Mouse (Mus musculus): Measurements from ENCODE around the gene Cacna2d2.

GRCm38 (mm10) chr9:107493511-107493910 lies 94.1 kb downstream of the Cacna2d2 start:
- TF ChIP-seq POLR2A (IDR thresholded peaks at IDR 0.05; ENCODE audit: low read depth, low read length) (no peak), CTCF (IDR thresholded peaks at IDR 0.05; ENCODE audit: extremely low read depth, insufficient read length, insufficient replicate concordance, low read depth, low read length) (no peak)

Measured in small intestine, adult 2 months (tissue).